Mouse (Mus musculus): Measurements from ENCODE around the gene Pigv. TPM values are rescaled to one million over a fixed set of nuclear protein-coding genes. Genes with fewer than 3 reads are reported as not detected.

Gene Pigv
- polyA plus RNA-seq, 1 experiment from 2014 or later, result 8.4 TPM

DNA sequence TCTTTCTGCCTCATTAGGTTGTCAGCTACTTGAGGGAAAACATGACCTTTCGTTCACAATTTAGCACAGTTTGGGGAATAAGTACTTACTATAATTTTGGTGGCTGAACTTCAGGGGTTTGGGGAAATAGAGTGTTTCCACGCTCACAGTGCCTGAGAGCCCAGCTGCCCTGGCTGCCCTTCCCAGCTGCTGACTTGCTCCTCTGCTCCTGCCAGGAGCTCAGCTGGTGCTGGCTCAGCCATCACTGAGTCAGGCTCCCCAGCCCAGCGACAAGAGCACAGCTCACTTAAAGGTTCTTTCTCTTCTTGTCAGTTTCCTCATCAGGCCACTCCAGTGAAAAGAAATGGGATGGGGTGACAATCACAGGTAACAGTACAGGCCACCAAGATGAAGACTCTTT lies 3.9 kb downstream of the Pigv start:
- Histone ChIP-seq H3K27me3 (replicated peaks; ENCODE audit: control insufficient read depth, insufficient read depth, low read length) (no peaks in the 10 kb centered on the region), H3K9me3 (ENCODE audit: control insufficient read depth, low read length) (no peaks in the 10 kb centered on the region), H3K4me3 (ENCODE audit: low read depth, low read length) (no peak overlapping the region), H3K27ac (replicated peaks; ENCODE audit: low read depth, low read length) (no peak overlapping the region), H3K4me1 (ENCODE audit: control insufficient read depth, insufficient read depth, low read length) (peaks cover 19% of the 10 kb centered on the region), H3K36me3 (ENCODE audit: control insufficient read depth, insufficient read depth, low read length) (peaks cover 19% of the 10 kb centered on the region; the same call in 1 of the 2 replicates), H3K9ac (ENCODE audit: low read depth, low read length) (peak overlapping the region; percentile 0; the same call in 1 of the 2 replicates), H3K4me2 (ENCODE audit: low read depth, low read length) (no peak overlapping the region)
- DNase-seq (ENCODE audit: low spot score) (no peak), ATAC-seq (ENCODE audit: low read depth) (no peak)
- WGBS, result 68% methylated on average over 3 of the region's 3 CpGs

DNA sequence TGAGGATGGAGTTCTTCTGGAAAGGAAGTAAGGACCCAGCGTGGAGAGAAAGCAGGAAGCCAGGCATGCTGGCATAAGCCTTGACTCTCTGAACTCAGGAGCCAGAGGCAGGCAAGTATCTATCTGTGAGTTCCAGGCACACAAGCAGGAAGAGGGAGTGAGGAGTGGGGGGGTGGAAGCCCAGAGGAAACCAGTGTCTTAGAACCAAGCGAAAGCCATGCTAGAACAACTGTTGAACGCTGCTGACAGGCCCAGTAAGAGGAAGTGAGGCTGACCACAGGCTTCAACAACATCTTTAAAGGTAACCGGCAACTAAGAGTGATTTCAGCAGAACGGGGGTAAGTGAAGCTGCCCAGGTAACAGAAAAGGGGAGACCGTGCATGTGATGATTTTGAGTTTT lies 6.2 kb downstream of the Pigv start:
- ATAC-seq (ENCODE audit: low read depth) (no peak), DNase-seq (ENCODE audit: low spot score) (no peak)
- 80% methylated on average over 6 of the region's 6 CpGs for WGBS
- Histone ChIP-seq H3K9ac (ENCODE audit: low read depth, low read length) (no peak overlapping the region), H3K4me2 (ENCODE audit: low read depth, low read length) (no peak overlapping the region), H3K9me3 (ENCODE audit: control insufficient read depth, low read length) (no peaks in the 10 kb centered on the region), H3K36me3 (ENCODE audit: control insufficient read depth, insufficient read depth, low read length) (peaks cover 29% of the 10 kb centered on the region; the same call in 1 of the 2 replicates), H3K27ac (replicated peaks; ENCODE audit: low read depth, low read length) (no peak overlapping the region), H3K4me3 (ENCODE audit: low read depth, low read length) (no peak overlapping the region), H3K27me3 (replicated peaks; ENCODE audit: control insufficient read depth, insufficient read depth, low read length) (no peaks in the 10 kb centered on the region), H3K4me1 (ENCODE audit: control insufficient read depth, insufficient read depth, low read length) (peaks cover 15% of the 10 kb centered on the region)

DNA sequence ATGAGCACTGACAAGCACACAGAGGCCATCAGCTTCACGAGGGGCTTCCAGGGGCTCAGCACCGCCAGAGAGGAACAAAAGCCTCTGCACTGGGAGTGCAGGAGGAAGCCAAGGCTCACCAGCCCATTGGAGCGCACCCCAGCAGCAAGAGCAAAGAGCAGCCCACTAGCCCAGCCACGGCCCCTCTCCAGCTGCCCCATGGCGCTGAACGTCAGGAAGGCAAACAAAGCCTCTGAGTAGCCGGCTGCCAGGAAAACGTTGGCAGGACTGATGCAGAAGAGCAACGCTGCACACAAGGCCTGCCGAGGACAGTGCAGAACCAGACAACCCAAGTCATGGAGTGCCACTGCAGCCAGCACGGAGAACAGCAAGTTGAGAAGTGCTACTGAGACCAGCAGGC lies 7.3 kb downstream of the Pigv start:
- H3K27me3 ChIP-seq (replicated peaks; ENCODE audit: control insufficient read depth, insufficient read depth, low read length), result no peaks in the 10 kb centered on the region
- H3K4me1 ChIP-seq (ENCODE audit: control insufficient read depth, insufficient read depth, low read length), result peaks cover 16% of the 10 kb centered on the region
- no peak for DNase-seq (ENCODE audit: low spot score)
- H3K27ac ChIP-seq (replicated peaks; ENCODE audit: low read depth, low read length), result no peak overlapping the region
- H3K4me2 ChIP-seq (ENCODE audit: low read depth, low read length), result no peak overlapping the region
- WGBS, result 52% methylated on average over 9 of the region's 11 CpGs
- ATAC-seq (ENCODE audit: low read depth), result no peak
- H3K9me3 ChIP-seq (ENCODE audit: control insufficient read depth, low read length), result no peaks in the 10 kb centered on the region
- peaks cover 29% of the 10 kb centered on the region; the same call in 1 of the 2 replicates for H3K36me3 ChIP-seq (ENCODE audit: control insufficient read depth, insufficient read depth, low read length)
- H3K4me3 ChIP-seq (ENCODE audit: low read depth, low read length), result no peak overlapping the region
- H3K9ac ChIP-seq (ENCODE audit: low read depth, low read length), result no peak overlapping the region

DNA sequence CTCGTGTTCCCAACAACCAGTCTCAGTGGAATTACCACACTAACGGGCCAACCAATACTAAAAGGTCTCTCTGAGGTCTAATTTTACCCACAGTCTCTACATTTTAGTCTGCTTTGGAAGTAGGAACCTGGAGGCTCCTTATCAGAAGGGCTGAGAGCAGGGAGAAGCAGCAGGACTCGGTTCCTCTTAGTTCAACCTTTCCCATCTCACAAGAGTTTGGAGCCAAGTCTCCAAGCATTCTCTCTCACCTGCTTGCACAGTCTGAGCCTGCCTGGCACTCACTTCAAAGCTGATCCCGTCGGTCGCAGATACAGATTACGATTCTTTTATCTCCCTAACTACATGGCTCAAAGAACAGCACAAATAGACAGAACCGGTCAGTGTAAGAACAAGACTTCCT lies 9.5 kb downstream of the Pigv start:
- no peak overlapping the region for H3K4me3 ChIP-seq (ENCODE audit: low read depth, low read length)
- no peak for DNase-seq (ENCODE audit: low spot score)

DNA sequence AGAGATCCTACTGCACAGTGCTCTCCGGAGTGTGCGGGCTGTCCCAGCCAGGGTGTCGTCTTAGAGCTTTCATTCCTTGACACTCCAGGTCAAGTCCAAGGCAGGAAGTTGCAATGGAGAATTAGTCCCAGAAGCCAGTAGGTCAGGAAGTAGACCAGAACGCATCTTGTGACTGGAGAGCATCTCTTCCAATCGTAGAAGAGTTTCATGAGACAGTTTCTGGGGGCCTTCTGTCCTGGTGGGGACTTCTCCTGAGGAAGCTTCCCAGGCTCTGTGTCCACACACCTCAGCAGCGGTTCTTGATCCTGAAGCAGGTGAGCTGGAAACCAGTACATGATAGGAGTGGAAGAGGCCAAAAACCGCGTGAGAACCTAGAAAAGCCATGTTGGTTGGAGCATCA lies 10.0 kb downstream of the Pigv start:
- H3K27me3 ChIP-seq (replicated peaks; ENCODE audit: control insufficient read depth, insufficient read depth, low read length), result no peaks in the 10 kb centered on the region
- ATAC-seq (ENCODE audit: low read depth) (no peak), DNase-seq (ENCODE audit: low spot score) (no peak)
- peaks cover 29% of the 10 kb centered on the region; the same call in 1 of the 2 replicates for H3K36me3 ChIP-seq (ENCODE audit: control insufficient read depth, insufficient read depth, low read length)
- 85% methylated on average over 8 of the region's 8 CpGs for WGBS
- peaks cover 23% of the 10 kb centered on the region for H3K4me1 ChIP-seq (ENCODE audit: control insufficient read depth, insufficient read depth, low read length)
- H3K9me3 ChIP-seq (ENCODE audit: control insufficient read depth, low read length), result no peaks in the 10 kb centered on the region
- H3K4me3 ChIP-seq (ENCODE audit: low read depth, low read length), result no peak overlapping the region
- no peak overlapping the region for H3K27ac ChIP-seq (replicated peaks; ENCODE audit: low read depth, low read length)
- H3K4me2 ChIP-seq (ENCODE audit: low read depth, low read length), result no peak overlapping the region
- H3K9ac ChIP-seq (ENCODE audit: low read depth, low read length), result no peak overlapping the region

More for the DNA sequence above, 9.5 kb downstream of the Pigv start:
- Histone ChIP-seq H3K9me3 (ENCODE audit: control insufficient read depth, low read length) (no peaks in the 10 kb centered on the region), H3K27ac (replicated peaks; ENCODE audit: low read depth, low read length) (no peak overlapping the region), H3K9ac (ENCODE audit: low read depth, low read length) (no peak overlapping the region), H3K27me3 (replicated peaks; ENCODE audit: control insufficient read depth, insufficient read depth, low read length) (no peaks in the 10 kb centered on the region), H3K4me2 (ENCODE audit: low read depth, low read length) (no peak overlapping the region), H3K4me1 (ENCODE audit: control insufficient read depth, insufficient read depth, low read length) (peaks cover 23% of the 10 kb centered on the region), H3K36me3 (ENCODE audit: control insufficient read depth, insufficient read depth, low read length) (peaks cover 29% of the 10 kb centered on the region; the same call in 1 of the 2 replicates)
- ATAC-seq (ENCODE audit: low read depth), result no peak
- WGBS, result 88% methylated on average over 8 of the region's 8 CpGs

DNA sequence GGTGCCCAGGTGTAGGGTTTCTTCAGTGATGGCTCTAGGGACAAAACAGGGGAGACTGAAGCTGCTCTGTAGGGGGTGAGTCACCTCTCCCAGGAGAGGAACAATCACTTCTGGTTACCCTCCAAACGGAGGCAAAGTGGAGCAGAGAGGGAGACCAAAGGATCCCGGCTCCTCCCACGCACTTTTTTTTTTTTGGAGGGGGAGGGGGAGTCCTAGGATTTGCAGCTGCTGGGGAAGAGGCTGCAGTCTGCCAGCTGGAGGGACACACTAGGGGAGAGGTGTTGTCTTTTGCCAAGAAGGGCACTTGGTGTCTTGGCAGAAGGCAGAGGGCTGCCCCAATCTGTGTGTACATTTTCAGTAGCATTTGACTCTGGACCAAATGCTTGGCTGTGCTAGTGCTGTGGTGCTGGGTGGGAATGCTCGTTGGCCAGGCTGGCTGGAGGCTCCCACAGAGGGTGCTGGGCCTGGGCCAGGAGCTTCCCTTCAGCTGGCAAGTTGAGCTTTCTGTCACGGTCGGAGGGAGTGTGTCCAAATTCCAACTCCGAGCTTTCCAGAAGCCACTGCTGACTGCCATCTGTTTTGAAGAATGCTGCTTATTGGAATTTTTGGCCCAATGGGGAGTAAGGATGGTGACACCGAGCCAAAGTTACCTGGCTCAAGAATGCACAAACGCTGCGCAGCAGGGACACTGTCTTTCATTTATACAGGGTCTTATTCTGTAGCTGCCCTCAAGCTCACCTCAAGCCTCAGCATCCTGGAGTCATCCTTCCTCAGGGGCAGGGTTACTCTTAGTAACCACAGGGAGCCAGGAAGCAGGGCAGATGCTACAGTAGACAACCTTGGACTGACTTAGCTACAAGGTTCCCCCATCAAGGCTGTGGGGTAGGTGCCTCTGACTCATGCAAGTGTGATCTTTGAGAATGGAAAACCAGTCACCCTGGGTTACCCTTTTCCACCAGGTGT lies 12.0 kb downstream of the Pigv start:
- Histone ChIP-seq H3K4me2 (ENCODE audit: low read depth, low read length) (peak overlapping the region; percentile 56), H3K4me3 (ENCODE audit: low read depth, low read length) (peak overlapping the region; percentile 28), H3K9ac (ENCODE audit: low read depth, low read length) (peak overlapping the region; percentile 39), H3K9me3 (ENCODE audit: control insufficient read depth, low read length) (no peaks in the 10 kb centered on the region), H3K27me3 (replicated peaks; ENCODE audit: control insufficient read depth, insufficient read depth, low read length) (no peaks in the 10 kb centered on the region), H3K27ac (replicated peaks; ENCODE audit: low read depth, low read length) (peak overlapping the region; percentile 91), H3K4me1 (ENCODE audit: control insufficient read depth, insufficient read depth, low read length) (peaks cover 23% of the 10 kb centered on the region), H3K36me3 (ENCODE audit: control insufficient read depth, insufficient read depth, low read length) (peaks cover 23% of the 10 kb centered on the region; the same call in 1 of the 2 replicates)
- 4% methylated on average over 8 of the region's 10 CpGs for WGBS
- DNase-seq (ENCODE audit: low spot score), result peak; percentile 94
- peak; percentile 83 for ATAC-seq (ENCODE audit: low read depth)

DNA sequence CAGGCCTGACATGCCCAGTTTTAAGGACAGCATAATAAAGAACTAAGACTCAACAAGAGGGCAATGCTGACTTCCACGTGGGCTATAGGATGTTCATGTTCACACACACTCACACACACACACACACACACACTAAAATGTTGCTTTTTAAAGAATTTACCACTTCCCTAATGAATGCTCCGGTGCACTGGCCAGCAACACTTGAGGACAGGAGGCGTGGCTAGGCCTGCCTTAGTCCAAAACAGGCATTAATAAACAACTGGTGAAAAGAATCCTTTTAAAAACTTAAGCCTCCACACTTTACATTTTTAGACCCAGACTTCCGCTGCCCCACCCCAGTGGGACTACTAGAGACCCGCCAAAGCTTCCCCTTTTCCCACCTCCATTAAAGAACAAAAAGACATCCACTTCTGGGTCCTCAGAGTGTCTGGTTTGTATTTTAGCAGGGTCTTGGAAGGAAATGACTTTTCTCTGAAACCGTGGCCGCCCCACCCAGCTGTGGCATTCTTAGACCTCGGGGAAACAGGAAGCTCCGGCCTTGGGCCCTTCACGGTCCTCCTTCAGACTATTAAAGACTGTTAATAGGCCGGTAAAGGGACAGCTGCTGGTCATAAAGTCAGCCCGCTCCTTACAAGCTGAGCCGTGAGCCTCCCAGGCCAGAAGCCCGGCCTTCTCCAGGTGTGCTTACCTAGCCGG lies 12.8 kb downstream of the Pigv start:
- Histone ChIP-seq H3K4me2 (ENCODE audit: low read depth, low read length) (peak overlapping the region; percentile 56), H3K36me3 (ENCODE audit: control insufficient read depth, insufficient read depth, low read length) (peaks cover 15% of the 10 kb centered on the region; the same call in 1 of the 2 replicates), H3K4me3 (ENCODE audit: low read depth, low read length) (peak overlapping the region; percentile 28), H3K9ac (ENCODE audit: low read depth, low read length) (peak overlapping the region; percentile 39), H3K27me3 (replicated peaks; ENCODE audit: control insufficient read depth, insufficient read depth, low read length) (no peaks in the 10 kb centered on the region), H3K9me3 (ENCODE audit: control insufficient read depth, low read length) (no peaks in the 10 kb centered on the region), H3K4me1 (ENCODE audit: control insufficient read depth, insufficient read depth, low read length) (peaks cover 21% of the 10 kb centered on the region), H3K27ac (replicated peaks; ENCODE audit: low read depth, low read length) (peak overlapping the region; percentile 91)
- DNase-seq (ENCODE audit: low spot score), result peak; percentile 76
- no peak for ATAC-seq (ENCODE audit: low read depth)
- WGBS, result 5% methylated on average over 15 of the region's 15 CpGs

DNA sequence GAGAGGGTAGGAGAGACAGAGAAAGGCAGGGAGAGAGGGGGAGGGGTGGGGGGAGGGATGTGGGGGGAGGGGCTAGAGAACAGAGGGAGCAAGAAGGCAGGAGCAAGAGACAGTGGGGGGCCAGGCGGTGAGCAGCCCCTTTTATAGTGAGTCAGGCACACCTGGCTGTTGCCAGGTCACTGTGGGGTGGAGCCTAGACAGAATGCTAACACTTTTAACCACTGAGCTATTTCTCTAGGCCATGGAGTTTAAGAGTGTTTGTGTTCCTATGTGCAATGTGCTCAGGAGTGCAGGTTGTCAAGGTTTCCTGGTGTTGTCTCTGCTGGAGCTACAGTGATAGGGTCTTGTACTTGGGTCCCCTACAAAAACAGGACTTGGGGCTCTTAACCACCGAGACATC lies 13.7 kb downstream of the Pigv start:
- Histone ChIP-seq H3K9me3 (ENCODE audit: control insufficient read depth, low read length) (no peaks in the 10 kb centered on the region), H3K4me3 (ENCODE audit: low read depth, low read length) (no peak overlapping the region), H3K9ac (ENCODE audit: low read depth, low read length) (no peak overlapping the region), H3K4me2 (ENCODE audit: low read depth, low read length) (peak overlapping the region; percentile 56; the same call in 1 of the 2 replicates), H3K27ac (replicated peaks; ENCODE audit: low read depth, low read length) (peak overlapping the region; percentile 91), H3K36me3 (ENCODE audit: control insufficient read depth, insufficient read depth, low read length) (peaks cover 10% of the 10 kb centered on the region; the same call in 1 of the 2 replicates), H3K27me3 (replicated peaks; ENCODE audit: control insufficient read depth, insufficient read depth, low read length) (no peaks in the 10 kb centered on the region), H3K4me1 (ENCODE audit: control insufficient read depth, insufficient read depth, low read length) (peaks cover 21% of the 10 kb centered on the region)
- DNase-seq (ENCODE audit: low spot score), result no peak
- 37% methylated on average over 2 of the region's 2 CpGs for WGBS
- ATAC-seq (ENCODE audit: low read depth), result no peak
